Mouse (Mus musculus) forelimb bud, embryonic 11.5 days (tissue): ENCODE measurements at regions not wholly inside any gene's neighbourhood (a gene's known extent, or its start where the extent isn't known, plus 50 kb on each side); places are given as distances from the start of the nearest gene placed in this dataset.
A peak's percentile ranks its signal among the peaks of the same experiment; 100 is the strongest.

Experiments
- DNase-seq: peaks from one replicate; pipeline ENCODE4 v3.0.0-alpha.2; 2012; ENCODE audit warnings: low read depth, low spot score

GRCm38 (mm10) chr1:193649400-193649799, 279.3 kb upstream of the Camk1g start:
- no peak for DNase-seq

- no peak for DNase-seq
These were observed 277.5 kb upstream of the Camk1g start for GRCm38 (mm10) chr1:193647371-193648270.

- DNase-seq: no peak
These were observed 274.4 kb upstream of the Camk1g start for GRCm38 (mm10) chr1:193644506-193644905.

GRCm38 (mm10) chr1:193636451-193636850, 266.4 kb upstream of the Camk1g start:
- DNase-seq: no peak

- no peak for DNase-seq
These were observed 262.0 kb upstream of the Camk1g start for GRCm38 (mm10) chr1:193632115-193632514.

GRCm38 (mm10) chr1:193629887-193630286, 259.8 kb upstream of the Camk1g start:
- no peak for DNase-seq

GRCm38 (mm10) chr1:193626924-193627849, 257.1 kb upstream of the Camk1g start:
- DNase-seq: no peak

GRCm38 (mm10) chr1:193625101-193625956, 255.2 kb upstream of the Camk1g start:
- DNase-seq: peak; percentile 17

- DNase-seq: no peak
These were observed 253.5 kb upstream of the Camk1g start for GRCm38 (mm10) chr1:193623571-193623970.

GRCm38 (mm10) chr1:193618250-193618649, 248.2 kb upstream of the Camk1g start:
- DNase-seq: no peak

- DNase-seq: no peak
These were observed 240.4 kb upstream of the Camk1g start for GRCm38 (mm10) chr1:193610471-193610870.

GRCm38 (mm10) chr1:193599895-193600294, 229.8 kb upstream of the Camk1g start:
- DNase-seq: no peak

- no peak for DNase-seq
These were observed 229.1 kb upstream of the Camk1g start for GRCm38 (mm10) chr1:193599163-193599562.

- DNase-seq: no peak
These were observed 220.3 kb upstream of the Camk1g start for GRCm38 (mm10) chr1:193590301-193590829.

GRCm38 (mm10) chr1:193588477-193589464, 218.7 kb upstream of the Camk1g start:
- peak; percentile 78 for DNase-seq

GRCm38 (mm10) chr1:193587317-193587716, 217.2 kb upstream of the Camk1g start:
- no peak for DNase-seq

- no peak for DNase-seq
These were observed 216.8 kb upstream of the Camk1g start for GRCm38 (mm10) chr1:193586896-193587295.

GRCm38 (mm10) chr1:193583791-193584190, 213.7 kb upstream of the Camk1g start:
- no peak for DNase-seq

GRCm38 (mm10) chr1:193580393-193580792, 210.3 kb upstream of the Camk1g start:
- DNase-seq: no peak

GRCm38 (mm10) chr1:193579671-193580070, 209.6 kb upstream of the Camk1g start:
- DNase-seq: no peak
